Mouse (Mus musculus): ENCODE data around the gene Tpr.

DNA sequence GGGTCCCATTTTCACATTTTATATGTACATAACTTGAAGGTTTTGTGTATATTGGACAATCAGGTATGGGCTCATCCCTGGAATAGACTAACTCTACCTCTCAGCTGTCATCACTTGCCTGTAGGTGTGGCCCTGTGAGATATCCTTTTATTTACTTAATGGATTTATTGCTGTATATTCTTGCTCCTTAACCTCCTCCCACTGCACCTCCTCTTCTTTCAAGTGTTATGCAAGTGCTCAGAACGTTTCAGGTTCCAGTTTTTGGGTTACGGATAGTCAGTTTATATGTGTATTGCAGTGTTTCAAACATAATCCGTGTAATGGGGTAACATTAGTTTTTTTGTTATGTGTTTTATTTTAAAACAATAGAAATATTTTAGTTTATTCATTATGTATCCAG is 46.0 kb downstream of the Tpr start:
- TF ChIP-seq TAL1 (IDR thresholded peaks at IDR 0.05; ENCODE audit: low read length) (no peak), GATA1 (IDR thresholded peaks at IDR 0.05; ENCODE audit: low read length) (no peak)

Measured in erythroblast, embryonic 14.5 days (primary cell).